Mouse (Mus musculus) C2C12 (cell line): Measurements from ENCODE around the gene Ptprk. TPM values are rescaled to one million over a fixed set of nuclear protein-coding genes. Genes with fewer than 3 reads are reported as not detected.

Experiments used
- H3K27me3 ChIP-seq: one replicate; pipeline ENCODE4 v1.6.1; 2011; ENCODE audit not compliant: control insufficient read depth, insufficient read depth, insufficient read length
- H3K36me3 ChIP-seq: one replicate; pipeline ENCODE4 v1.6.1; 2011; ENCODE audit not compliant: control insufficient read depth, insufficient read depth
- H3K4me3 ChIP-seq: one replicate; pipeline ENCODE4 v1.5.1; 2011; ENCODE audit warnings: mild to moderate bottlenecking, control low read depth; ENCODE audit not compliant: poor library complexity, insufficient read depth, severe bottlenecking
- H3K79me2 ChIP-seq: one replicate; pipeline ENCODE4 v1.6.1; 2011; ENCODE audit not compliant: control insufficient read depth, insufficient read depth
- H3K79me3 ChIP-seq: one replicate; pipeline ENCODE4 v1.6.1; 2011; ENCODE audit warnings: low read depth, control low read depth
- H3ac ChIP-seq: one replicate; pipeline ENCODE3; 2011; ENCODE audit warnings: low read depth; ENCODE audit not compliant: control insufficient read depth, insufficient read length
- CEBPB ChIP-seq: IDR thresholded peaks from one replicate; pipeline ENCODE4 v1.6.1; 2011; ENCODE audit warnings: low read depth, mild to moderate bottlenecking, control low read depth, moderate library complexity
- CTCF ChIP-seq: IDR thresholded peaks from one replicate; pipeline ENCODE4 v1.5.1; 2011; ENCODE audit not compliant: control insufficient read depth, insufficient read depth, insufficient read length
- FOSL1 ChIP-seq: IDR thresholded peaks from one replicate; pipeline ENCODE4 v1.8.0; 2011; ENCODE audit warnings: mild to moderate bottlenecking, low read length; ENCODE audit not compliant: poor library complexity, insufficient read depth, severe bottlenecking
- MAX ChIP-seq: IDR thresholded peaks from one replicate; pipeline ENCODE4 v1.6.1; 2011; ENCODE audit warnings: mild to moderate bottlenecking, control low read depth
- MYOD1 ChIP-seq: IDR thresholded peaks from one replicate; pipeline ENCODE4 v1.6.1; 2011; ENCODE audit warnings: low read depth; ENCODE audit not compliant: control insufficient read depth, insufficient read length
- MYOG ChIP-seq: IDR thresholded peaks from one replicate; pipeline ENCODE4 v1.6.1; 2011; ENCODE audit not compliant: control insufficient read depth, insufficient read length; ENCODE audit errors: extremely low read depth
- USF1 ChIP-seq: IDR thresholded peaks from one replicate; pipeline ENCODE4 v1.6.1; 2011; ENCODE audit warnings: low read depth, mild to moderate bottlenecking, control low read depth, moderate library complexity
- polyA plus RNA-seq: library from polyadenylated mRNA; unstranded; fragments of >200 nt; fragmentation: generic; extraction: Trizol; gene quantifications from one replicate; pipeline ENCODE4 v1.2.1, GENCODE M21; 2012; ENCODE audit warnings: missing spikeins

Ptprk gene
- polyA plus RNA-seq, 1 experiment: 13.7 TPM

DNA sequence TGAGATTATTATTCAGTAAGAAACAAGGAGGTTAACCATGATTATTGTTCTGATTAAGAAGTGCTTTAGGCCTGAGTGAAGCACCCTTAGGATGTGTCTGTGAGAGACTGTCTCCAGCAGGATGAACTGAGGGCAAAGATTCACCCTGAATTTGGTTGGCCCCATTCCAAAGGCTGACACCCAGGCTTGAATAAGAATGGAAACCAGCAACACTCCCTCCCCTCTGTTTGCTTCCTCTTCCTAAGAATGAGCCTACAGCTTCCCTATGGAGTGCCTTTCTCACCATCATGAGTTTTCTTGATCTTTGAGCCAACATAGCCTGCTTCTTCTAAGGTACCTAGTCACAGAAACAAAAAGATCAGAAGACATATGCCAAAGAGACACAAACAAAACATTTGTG is 350.8 kb downstream of the Ptprk start:
- H3K79me3 ChIP-seq: no peaks in the 10 kb centered on the region
- H3K79me2 ChIP-seq: no peaks in the 10 kb centered on the region
- H3K27me3 ChIP-seq: no peaks in the 10 kb centered on the region
- H3ac ChIP-seq: no peak overlapping the region
- TF ChIP-seq MYOG (no peak), MYOD1 (no peak), USF1 (no peak), CTCF (no peak), FOSL1 (no peak)
- H3K4me3 ChIP-seq: no peak overlapping the region
- H3K36me3 ChIP-seq: no peaks in the 10 kb centered on the region

- H3K79me2 ChIP-seq: no peaks in the 10 kb centered on the region
- H3K27me3 ChIP-seq: no peaks in the 10 kb centered on the region
- no peak overlapping the region for H3K4me3 ChIP-seq
- TF ChIP-seq MYOG: no peak
- no peak for TF ChIP-seq MAX
- no peak for TF ChIP-seq CTCF
- no peak for TF ChIP-seq USF1
- TF ChIP-seq CEBPB: no peak
- TF ChIP-seq MYOD1: no peak
- no peak for TF ChIP-seq FOSL1
- no peaks in the 10 kb centered on the region for H3K79me3 ChIP-seq
- no peaks in the 10 kb centered on the region for H3K36me3 ChIP-seq
- H3ac ChIP-seq: no peak overlapping the region
Measured at GRCm38 (mm10) chr10:28436084-28436483, 361.5 kb downstream of the Ptprk start.

DNA sequence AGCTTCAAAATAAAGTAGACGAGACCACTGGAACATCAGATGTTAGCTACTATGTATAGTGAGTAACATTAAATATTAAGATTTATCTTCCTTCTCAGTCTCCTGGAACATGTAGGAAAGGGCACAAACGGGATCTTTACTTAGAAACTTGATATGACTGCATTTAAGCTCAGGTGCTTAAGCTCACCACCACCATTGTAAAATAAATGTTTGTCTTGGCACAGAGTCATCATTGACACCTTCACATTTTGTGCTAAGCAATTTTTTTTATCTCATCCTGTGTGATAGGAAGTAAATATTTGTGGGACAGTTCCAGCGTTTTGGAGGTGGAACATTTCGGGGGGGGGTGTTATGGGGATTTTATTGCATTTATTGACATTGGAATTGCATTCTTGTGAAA is 375.2 kb downstream of the Ptprk start:
- no peak overlapping the region for H3ac ChIP-seq
- TF ChIP-seq CTCF (no peak), USF1 (no peak), MYOD1 (no peak), FOSL1 (no peak)
- H3K79me3 ChIP-seq: no peaks in the 10 kb centered on the region
- H3K27me3 ChIP-seq: no peaks in the 10 kb centered on the region
- no peak overlapping the region for H3K4me3 ChIP-seq
- H3K36me3 ChIP-seq: no peaks in the 10 kb centered on the region
- no peaks in the 10 kb centered on the region for H3K79me2 ChIP-seq

- H3K4me3 ChIP-seq: no peak overlapping the region
- no peaks in the 10 kb centered on the region for H3K27me3 ChIP-seq
- no peaks in the 10 kb centered on the region for H3K36me3 ChIP-seq
- TF ChIP-seq FOSL1: no peak
- no peak for TF ChIP-seq USF1
- TF ChIP-seq MYOD1: no peak
- no peak for TF ChIP-seq MAX
- no peak for TF ChIP-seq CTCF
- no peak for TF ChIP-seq MYOG
- TF ChIP-seq CEBPB: no peak
- H3K79me2 ChIP-seq: no peaks in the 10 kb centered on the region
- H3K79me3 ChIP-seq: no peaks in the 10 kb centered on the region
- H3ac ChIP-seq: no peak overlapping the region
Measured at GRCm38 (mm10) chr10:28450642-28451041, 376.0 kb downstream of the Ptprk start.

DNA sequence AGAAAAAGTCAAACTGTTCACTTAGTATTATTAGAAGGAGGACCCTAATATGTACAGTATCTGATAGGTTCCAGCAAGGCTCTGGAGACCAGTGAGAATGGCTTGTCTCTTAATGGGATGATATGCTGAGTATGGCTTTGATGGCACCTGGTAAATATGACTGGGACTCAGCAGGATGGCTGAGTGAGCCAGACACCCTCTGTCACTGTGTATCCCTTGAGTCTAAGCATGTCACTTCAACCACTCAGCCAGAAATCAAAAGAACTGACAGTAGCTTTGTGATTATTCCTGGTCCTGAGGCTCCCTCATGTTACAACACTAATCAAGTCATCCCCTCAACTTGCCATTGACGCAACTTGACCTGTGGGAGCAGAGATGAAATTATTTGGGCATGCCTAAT is 383.4 kb downstream of the Ptprk start:
- no peak overlapping the region for H3K4me3 ChIP-seq
- H3K27me3 ChIP-seq: no peaks in the 10 kb centered on the region
- H3K79me2 ChIP-seq: no peaks in the 10 kb centered on the region
- H3K79me3 ChIP-seq: no peaks in the 10 kb centered on the region
- no peak overlapping the region for H3ac ChIP-seq
- H3K36me3 ChIP-seq: no peaks in the 10 kb centered on the region
- TF ChIP-seq FOSL1: no peak
- TF ChIP-seq CTCF: no peak
- no peak for TF ChIP-seq USF1
- TF ChIP-seq MAX: no peak
- TF ChIP-seq MYOG: no peak
- no peak for TF ChIP-seq MYOD1
- TF ChIP-seq CEBPB: no peak

GRCm38 (mm10) chr10:28459963-28460362 is 385.3 kb downstream of the Ptprk start:
- Histone ChIP-seq H3K79me2 (no peaks in the 10 kb centered on the region), H3K4me3 (no peak overlapping the region), H3ac (no peak overlapping the region), H3K36me3 (no peaks in the 10 kb centered on the region), H3K27me3 (no peaks in the 10 kb centered on the region), H3K79me3 (no peaks in the 10 kb centered on the region)
- no peak for TF ChIP-seq MYOG
- TF ChIP-seq USF1: no peak
- no peak for TF ChIP-seq MAX
- no peak for TF ChIP-seq MYOD1
- TF ChIP-seq CTCF: no peak
- no peak for TF ChIP-seq FOSL1
- TF ChIP-seq CEBPB: no peak
